Mouse (Mus musculus): ENCODE data around the gene Dnm3. TPM values are rescaled to one million over a fixed set of nuclear protein-coding genes. Genes with fewer than 3 reads are reported as not detected.

Dnm3 gene
- polyA plus RNA-seq, 1 experiment from 2014 or later: 11.3 TPM

- H3K9me3 ChIP-seq (replicated peaks; ENCODE audit: control insufficient read depth, low read length): no peaks in the 10 kb centered on the region
- no peak overlapping the region for H3K4me3 ChIP-seq (ENCODE audit: low read depth, low read length)
- 47% methylated on average over 7 of the region's 7 CpGs for WGBS
- no peaks in the 10 kb centered on the region for H3K4me1 ChIP-seq (ENCODE audit: control insufficient read depth, insufficient read depth, low read length)
- no peak overlapping the region for H3K9ac ChIP-seq (replicated peaks; ENCODE audit: low read length)
- ATAC-seq (replicated peaks; ENCODE audit: insufficient number of reproducible peaks, low FRiP score, low TSS enrichment, low read depth) (peak; percentile 76; the same call in 1 of the 2 replicates), DNase-seq (ENCODE audit: low spot score) (peak; percentile 57)
- no peaks in the 10 kb centered on the region for H3K36me3 ChIP-seq (replicated peaks; ENCODE audit: control insufficient read depth, insufficient read depth, low read depth, low read length)
- H3K27me3 ChIP-seq (ENCODE audit: control insufficient read depth, insufficient read depth, low read length): no peaks in the 10 kb centered on the region
- H3K4me2 ChIP-seq (ENCODE audit: low read depth, low read length): no peak overlapping the region
- H3K27ac ChIP-seq (replicated peaks; ENCODE audit: low read depth, low read length): peak overlapping the region; percentile 73
These were observed 252.2 kb downstream of the Dnm3 start for GRCm38 (mm10) chr1:162225621-162226147.

GRCm38 (mm10) chr1:162224817-162225605, 252.8 kb downstream of the Dnm3 start:
- Histone ChIP-seq H3K27me3 (ENCODE audit: control insufficient read depth, insufficient read depth, low read length) (no peaks in the 10 kb centered on the region), H3K36me3 (replicated peaks; ENCODE audit: control insufficient read depth, insufficient read depth, low read depth, low read length) (no peaks in the 10 kb centered on the region), H3K4me3 (ENCODE audit: low read depth, low read length) (no peak overlapping the region), H3K4me2 (ENCODE audit: low read depth, low read length) (no peak overlapping the region), H3K4me1 (ENCODE audit: control insufficient read depth, insufficient read depth, low read length) (no peaks in the 10 kb centered on the region), H3K27ac (replicated peaks; ENCODE audit: low read depth, low read length) (peak overlapping the region; percentile 73; the same call in 1 of the 2 replicates), H3K9ac (replicated peaks; ENCODE audit: low read length) (no peak overlapping the region), H3K9me3 (replicated peaks; ENCODE audit: control insufficient read depth, low read length) (no peaks in the 10 kb centered on the region)
- no peak for ATAC-seq (replicated peaks; ENCODE audit: insufficient number of reproducible peaks, low FRiP score, low TSS enrichment, low read depth)
- 54% methylated on average over 10 of the region's 10 CpGs for WGBS
- peak; percentile 62 for DNase-seq (ENCODE audit: low spot score)

GRCm38 (mm10) chr1:162224061-162224460, 253.8 kb downstream of the Dnm3 start:
- Histone ChIP-seq H3K27ac (replicated peaks; ENCODE audit: low read depth, low read length) (peak overlapping the region; percentile 56; the same call in 1 of the 2 replicates), H3K4me1 (ENCODE audit: control insufficient read depth, insufficient read depth, low read length) (no peaks in the 10 kb centered on the region), H3K9ac (replicated peaks; ENCODE audit: low read length) (no peak overlapping the region), H3K4me2 (ENCODE audit: low read depth, low read length) (no peak overlapping the region), H3K27me3 (ENCODE audit: control insufficient read depth, insufficient read depth, low read length) (no peaks in the 10 kb centered on the region), H3K9me3 (replicated peaks; ENCODE audit: control insufficient read depth, low read length) (no peaks in the 10 kb centered on the region), H3K4me3 (ENCODE audit: low read depth, low read length) (no peak overlapping the region), H3K36me3 (replicated peaks; ENCODE audit: control insufficient read depth, insufficient read depth, low read depth, low read length) (no peaks in the 10 kb centered on the region)
- 69% methylated on average over 3 of the region's 3 CpGs for WGBS
- DNase-seq (ENCODE audit: low spot score) (peak; percentile 45), ATAC-seq (replicated peaks; ENCODE audit: insufficient number of reproducible peaks, low FRiP score, low TSS enrichment, low read depth) (no peak)

- H3K4me2 ChIP-seq (ENCODE audit: low read depth, low read length): peak overlapping the region; percentile 39
- H3K27me3 ChIP-seq (ENCODE audit: control insufficient read depth, insufficient read depth, low read length): no peaks in the 10 kb centered on the region
- no peak for ATAC-seq (replicated peaks; ENCODE audit: insufficient number of reproducible peaks, low FRiP score, low TSS enrichment, low read depth)
- DNase-seq (ENCODE audit: low spot score): peak; percentile 35
- peak overlapping the region; percentile 17; the same call in 1 of the 2 replicates for H3K4me3 ChIP-seq (ENCODE audit: low read depth, low read length)
- H3K27ac ChIP-seq (replicated peaks; ENCODE audit: low read depth, low read length): peak overlapping the region; percentile 56
- peak overlapping the region; percentile 34 for H3K9ac ChIP-seq (replicated peaks; ENCODE audit: low read length)
- H3K4me1 ChIP-seq (ENCODE audit: control insufficient read depth, insufficient read depth, low read length): no peaks in the 10 kb centered on the region
- 62% methylated on average over 8 of the region's 8 CpGs for WGBS
- no peaks in the 10 kb centered on the region for H3K36me3 ChIP-seq (replicated peaks; ENCODE audit: control insufficient read depth, insufficient read depth, low read depth, low read length)
- H3K9me3 ChIP-seq (replicated peaks; ENCODE audit: control insufficient read depth, low read length): no peaks in the 10 kb centered on the region
These were observed 254.4 kb downstream of the Dnm3 start for GRCm38 (mm10) chr1:162223258-162223940.

- ATAC-seq (replicated peaks; ENCODE audit: insufficient number of reproducible peaks, low FRiP score, low TSS enrichment, low read depth): no peak
- peak overlapping the region; percentile 73 for H3K27ac ChIP-seq (replicated peaks; ENCODE audit: low read depth, low read length)
- peak; percentile 26 for DNase-seq (ENCODE audit: low spot score)
- no peaks in the 10 kb centered on the region for H3K27me3 ChIP-seq (ENCODE audit: control insufficient read depth, insufficient read depth, low read length)
- H3K4me2 ChIP-seq (ENCODE audit: low read depth, low read length): peak overlapping the region; percentile 32
- no peaks in the 10 kb centered on the region for H3K9me3 ChIP-seq (replicated peaks; ENCODE audit: control insufficient read depth, low read length)
- no peaks in the 10 kb centered on the region for H3K36me3 ChIP-seq (replicated peaks; ENCODE audit: control insufficient read depth, insufficient read depth, low read depth, low read length)
- H3K9ac ChIP-seq (replicated peaks; ENCODE audit: low read length): no peak overlapping the region
- peak overlapping the region; percentile 18; the same call in 1 of the 2 replicates for H3K4me3 ChIP-seq (ENCODE audit: low read depth, low read length)
- no peaks in the 10 kb centered on the region for H3K4me1 ChIP-seq (ENCODE audit: control insufficient read depth, insufficient read depth, low read length)
These were observed 255.5 kb downstream of the Dnm3 start for GRCm38 (mm10) chr1:162222353-162222752.

- no peak for ATAC-seq (replicated peaks; ENCODE audit: insufficient number of reproducible peaks, low FRiP score, low TSS enrichment, low read depth)
- Histone ChIP-seq H3K27ac (replicated peaks; ENCODE audit: low read depth, low read length) (peak overlapping the region; percentile 73), H3K9me3 (replicated peaks; ENCODE audit: control insufficient read depth, low read length) (no peaks in the 10 kb centered on the region), H3K4me1 (ENCODE audit: control insufficient read depth, insufficient read depth, low read length) (no peaks in the 10 kb centered on the region), H3K36me3 (replicated peaks; ENCODE audit: control insufficient read depth, insufficient read depth, low read depth, low read length) (no peaks in the 10 kb centered on the region), H3K4me3 (ENCODE audit: low read depth, low read length) (peak overlapping the region; percentile 73), H3K27me3 (ENCODE audit: control insufficient read depth, insufficient read depth, low read length) (no peaks in the 10 kb centered on the region), H3K9ac (replicated peaks; ENCODE audit: low read length) (peak overlapping the region; percentile 54; the same call in 1 of the 2 replicates), H3K4me2 (ENCODE audit: low read depth, low read length) (peak overlapping the region; percentile 41; the same call in 1 of the 2 replicates)
- DNase-seq (ENCODE audit: low spot score): peak; percentile 32
- WGBS: 33% methylated on average over 4 of the region's 4 CpGs
These were observed 256.0 kb downstream of the Dnm3 start for GRCm38 (mm10) chr1:162221801-162222301.

- peak; percentile 68 for DNase-seq (ENCODE audit: low spot score)
- Histone ChIP-seq H3K9ac (replicated peaks; ENCODE audit: low read length) (peak overlapping the region; percentile 77), H3K36me3 (replicated peaks; ENCODE audit: control insufficient read depth, insufficient read depth, low read depth, low read length) (no peaks in the 10 kb centered on the region), H3K4me2 (ENCODE audit: low read depth, low read length) (peak overlapping the region; percentile 48), H3K27ac (replicated peaks; ENCODE audit: low read depth, low read length) (peak overlapping the region; percentile 100), H3K4me3 (ENCODE audit: low read depth, low read length) (peak overlapping the region; percentile 73), H3K27me3 (ENCODE audit: control insufficient read depth, insufficient read depth, low read length) (no peaks in the 10 kb centered on the region), H3K4me1 (ENCODE audit: control insufficient read depth, insufficient read depth, low read length) (peaks cover under 1% of the 10 kb centered on the region; the same call in 1 of the 2 replicates), H3K9me3 (replicated peaks; ENCODE audit: control insufficient read depth, low read length) (no peaks in the 10 kb centered on the region)
- no peak for ATAC-seq (replicated peaks; ENCODE audit: insufficient number of reproducible peaks, low FRiP score, low TSS enrichment, low read depth)
These were observed 256.9 kb downstream of the Dnm3 start for GRCm38 (mm10) chr1:162220891-162221290.
